Mouse (Mus musculus) spleen, postnatal 4 days (tissue): ENCODE results near the gene Wipf3.

Source experiments
- DNase-seq, 2 experiments: peaks; one replicate each; pipeline ENCODE4 v3.0.0; 2022; ENCODE audit warnings: low spot score in 2 of 2

Wipf3 gene

GRCm38 (mm10) chr6:54432191-54432590 lies 2.8 kb downstream of the Wipf3 start:
- no peak for DNase-seq

DNA sequence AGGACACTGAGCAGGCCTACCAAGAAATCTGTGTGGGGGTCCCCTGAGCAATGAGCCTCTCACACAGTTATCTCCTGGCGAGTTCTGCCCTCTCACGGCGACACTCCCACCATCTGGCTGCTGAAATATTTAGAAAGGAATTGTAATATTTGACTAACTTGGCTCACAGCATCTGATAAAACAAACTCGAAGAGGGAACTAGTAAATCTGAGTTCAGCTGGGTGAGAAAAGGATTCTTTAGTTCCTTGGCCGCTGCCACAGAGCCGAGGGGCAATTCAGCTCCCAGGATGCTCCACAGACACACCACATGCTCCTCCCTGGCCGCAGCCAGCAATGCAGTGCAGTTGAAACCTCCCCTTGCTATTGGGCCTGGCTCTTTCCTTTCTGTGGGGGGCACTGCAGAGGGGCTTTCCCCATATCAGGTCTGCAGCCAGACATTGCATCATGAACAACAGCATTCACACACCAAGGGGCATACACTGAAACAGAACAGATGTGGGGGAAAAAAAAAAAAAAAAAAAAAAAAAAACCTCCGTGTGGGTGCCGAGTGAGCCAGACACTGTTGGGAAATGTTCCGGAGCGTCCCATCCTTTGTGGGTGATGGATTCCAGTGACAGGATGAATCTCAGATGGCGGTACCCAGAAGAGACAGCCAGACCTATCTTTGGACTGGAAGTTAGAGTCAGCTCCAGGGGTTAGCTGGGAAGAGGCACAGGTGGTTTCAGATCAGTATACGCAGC lies 3.6 kb downstream of the Wipf3 start:
- DNase-seq = no peak

DNA sequence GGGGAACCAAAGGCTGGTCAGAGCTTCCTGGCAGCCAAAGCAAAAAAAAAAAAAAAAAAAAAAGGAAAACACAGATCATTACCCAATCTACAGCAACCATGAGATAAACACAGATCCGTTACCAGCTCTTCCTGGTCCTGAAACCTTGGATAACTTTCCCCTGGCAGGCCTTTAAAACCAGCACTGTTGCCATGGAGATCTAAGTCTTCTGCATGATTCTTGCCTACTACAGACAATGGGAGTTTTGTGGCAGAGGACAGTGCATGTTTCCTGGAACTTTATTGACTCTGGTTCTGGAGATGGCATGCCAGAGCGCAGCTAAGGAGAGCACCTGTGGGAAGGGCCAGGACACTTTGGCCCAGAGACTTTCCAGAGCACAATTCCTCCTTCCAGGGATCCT lies 4.8 kb downstream of the Wipf3 start:
- DNase-seq = no peak

- DNase-seq = no peak
Observed at GRCm38 (mm10) chr6:54435663-54436062, 6.3 kb downstream of the Wipf3 start.

DNA sequence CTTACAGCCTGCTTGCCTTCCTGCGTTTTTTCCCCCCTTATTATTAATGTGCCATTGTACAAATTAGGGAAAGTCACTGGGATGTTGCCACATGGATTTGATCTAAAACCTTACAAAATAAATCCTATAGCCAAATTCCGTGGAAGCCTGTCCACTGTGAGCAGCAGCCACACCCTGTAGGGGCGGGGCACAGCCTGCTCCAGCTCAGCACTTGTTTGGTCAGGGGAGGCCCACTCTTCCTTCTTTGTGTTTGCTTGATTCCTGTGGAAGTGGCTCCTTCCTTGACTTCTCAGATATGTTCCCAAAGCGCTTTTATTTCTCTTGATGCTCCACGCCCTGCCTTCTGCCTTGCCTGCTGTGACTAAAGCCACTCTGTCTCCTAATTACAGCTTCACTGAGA lies 6.9 kb downstream of the Wipf3 start:
- no peak for DNase-seq

DNA sequence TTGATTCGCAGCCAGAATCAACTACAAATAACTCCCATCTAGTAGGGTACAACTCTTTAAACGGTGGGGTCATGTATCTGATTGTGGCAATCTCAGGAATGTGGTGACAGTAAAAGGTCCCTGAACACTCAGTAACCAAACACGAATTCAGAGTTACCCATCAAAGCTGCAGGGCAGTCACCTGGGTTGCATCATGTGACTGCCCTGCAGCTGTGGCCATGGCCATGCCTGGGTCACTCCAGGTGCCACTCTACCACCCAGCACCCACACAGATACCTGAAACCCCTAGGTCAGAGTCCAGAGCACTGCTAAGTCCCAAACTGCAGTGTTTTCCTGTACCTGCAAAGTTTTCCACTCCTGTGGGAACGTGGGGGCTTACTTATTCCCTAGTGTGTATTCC lies 9.1 kb downstream of the Wipf3 start:
- DNase-seq = no peak

DNA sequence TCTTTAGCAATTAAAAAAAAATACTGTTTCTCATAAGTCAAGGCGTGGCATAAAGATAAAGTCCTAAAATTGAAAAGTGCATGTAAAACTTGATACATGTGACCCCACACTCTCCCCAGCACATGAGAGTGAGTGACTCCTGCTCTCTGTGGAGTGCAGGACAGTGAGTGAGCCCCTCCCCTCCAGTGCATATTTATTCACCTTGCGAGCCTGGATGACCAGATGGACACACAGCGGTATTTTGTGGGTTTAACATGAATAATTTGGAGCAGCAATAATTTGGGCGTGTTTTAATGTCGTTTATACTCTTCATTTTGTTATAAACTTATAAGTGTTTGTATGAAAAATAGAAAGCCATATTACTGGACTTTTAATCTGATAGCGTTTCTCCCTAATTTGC lies 11.3 kb downstream of the Wipf3 start:
- no peak for DNase-seq

DNA sequence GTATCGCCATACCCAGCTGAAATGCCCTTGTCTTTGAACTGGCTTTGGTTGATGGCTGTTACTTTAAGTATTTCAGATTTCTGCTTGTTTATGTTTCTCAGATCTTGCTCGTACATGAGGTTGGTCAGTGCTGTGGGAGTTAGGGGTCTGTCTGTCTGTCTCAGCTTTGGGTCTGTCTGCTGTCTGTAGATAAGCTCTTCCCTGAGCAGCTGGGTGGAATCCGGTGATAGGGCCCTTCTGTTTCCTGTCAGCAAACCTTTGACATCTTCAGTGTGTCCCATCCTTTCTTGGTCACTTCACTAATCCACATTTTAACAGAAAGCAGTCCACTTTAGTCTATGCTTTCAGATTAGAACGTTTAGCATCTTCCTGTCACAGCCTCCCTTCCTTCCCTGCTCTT lies 14.3 kb downstream of the Wipf3 start:
- no peak for DNase-seq

- no peak for DNase-seq
Observed at GRCm38 (mm10) chr6:54444086-54444485, 14.7 kb downstream of the Wipf3 start.

- no peak for DNase-seq
Observed at GRCm38 (mm10) chr6:54445249-54445818, 15.9 kb downstream of the Wipf3 start.

GRCm38 (mm10) chr6:54447353-54447752 lies 17.9 kb downstream of the Wipf3 start:
- DNase-seq = no peak

DNA sequence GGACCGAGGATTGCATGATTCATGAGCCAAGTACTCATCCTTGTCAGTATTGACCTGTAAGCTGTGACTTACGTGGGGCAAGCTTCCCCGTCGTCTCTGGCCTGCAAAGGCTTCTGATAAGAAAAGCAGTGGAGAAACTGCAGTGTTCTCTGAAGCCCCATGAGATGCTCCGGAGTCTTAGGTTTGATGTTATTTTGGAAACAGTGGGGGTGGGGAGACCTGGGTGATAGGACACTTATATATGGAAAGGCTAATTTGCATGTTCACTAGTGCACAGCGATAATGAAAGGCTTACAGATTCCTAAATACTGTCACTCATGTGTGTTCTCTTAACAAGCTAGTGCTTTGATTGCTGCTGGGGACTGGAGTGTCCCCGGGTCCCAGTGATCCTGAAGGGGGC lies 30.3 kb downstream of the Wipf3 start:
- no peak for DNase-seq

DNA sequence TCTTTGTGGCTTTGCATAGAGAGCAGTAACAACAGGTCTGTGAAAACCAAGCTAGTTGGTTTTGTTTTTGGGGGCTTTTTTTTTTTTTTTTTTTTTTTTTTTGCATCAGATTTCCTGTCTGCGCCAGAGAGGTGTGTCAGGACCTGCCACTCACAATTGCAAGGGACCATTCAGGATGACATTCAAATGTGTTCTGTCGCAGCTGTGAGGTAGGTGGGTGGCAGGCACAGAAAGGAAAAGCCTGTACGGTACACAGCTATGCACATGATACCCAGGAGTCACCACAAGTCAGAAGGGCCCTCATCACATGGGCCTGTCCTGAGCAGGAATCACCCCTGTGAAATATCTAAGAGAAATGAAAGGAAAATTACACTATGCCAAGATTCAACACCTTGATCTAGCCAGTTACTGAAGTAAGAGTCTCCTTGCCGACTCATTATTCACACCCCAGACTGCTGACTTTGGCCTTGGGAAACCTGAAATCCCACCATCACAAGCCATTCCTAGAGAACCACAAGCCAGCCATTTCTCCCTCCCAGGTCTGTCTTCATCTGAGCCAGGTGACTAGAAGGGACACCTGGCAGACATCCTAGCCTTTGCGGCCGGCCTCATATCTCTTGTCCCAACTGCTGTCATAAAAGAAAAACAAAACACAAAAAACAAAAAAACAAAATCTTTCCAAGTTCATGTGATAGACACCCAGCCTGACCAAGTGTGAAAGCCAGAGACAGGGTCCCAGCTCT lies 30.9 kb downstream of the Wipf3 start:
- DNase-seq = no peak

DNA sequence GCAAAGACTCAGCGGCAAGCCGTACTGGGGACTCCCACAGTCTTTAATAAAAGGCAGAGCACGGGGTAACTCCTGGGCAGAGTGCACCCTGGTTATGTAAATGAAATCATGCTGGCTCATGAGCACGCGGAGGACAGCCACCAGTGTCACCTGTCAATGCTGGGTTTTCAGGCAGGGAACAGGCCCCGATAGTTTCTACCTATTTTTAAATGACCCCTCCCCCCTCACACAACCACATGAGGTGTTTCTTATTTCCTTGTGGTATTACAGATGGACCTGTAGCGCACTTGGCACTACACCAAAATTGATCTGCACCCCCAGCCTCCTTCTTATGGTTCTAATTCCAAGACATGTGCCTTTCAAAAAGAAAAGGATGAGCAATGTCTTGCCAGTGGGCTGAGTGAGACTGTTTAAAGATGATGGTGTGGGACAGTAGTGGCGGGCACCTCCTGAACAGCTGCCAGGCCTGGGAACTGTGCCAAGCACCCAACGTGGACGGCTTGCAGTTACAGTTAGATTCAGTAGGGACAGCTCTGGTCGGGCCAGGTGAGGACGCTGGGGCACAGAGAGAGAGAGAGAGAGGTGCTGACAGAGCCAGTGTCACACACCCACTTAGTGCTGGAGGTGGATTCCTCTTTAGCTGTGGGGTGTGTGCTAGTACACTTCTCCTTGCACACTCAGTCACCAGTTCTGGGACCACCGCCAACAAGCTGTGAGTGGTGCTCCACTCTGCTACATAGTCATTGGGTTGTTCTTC lies 31.7 kb downstream of the Wipf3 start:
- DNase-seq = no peak

GRCm38 (mm10) chr6:54462766-54463165 lies 33.4 kb downstream of the Wipf3 start:
- no peak for DNase-seq

GRCm38 (mm10) chr6:54463701-54464458 lies 34.5 kb downstream of the Wipf3 start:
- no peak for DNase-seq

DNA sequence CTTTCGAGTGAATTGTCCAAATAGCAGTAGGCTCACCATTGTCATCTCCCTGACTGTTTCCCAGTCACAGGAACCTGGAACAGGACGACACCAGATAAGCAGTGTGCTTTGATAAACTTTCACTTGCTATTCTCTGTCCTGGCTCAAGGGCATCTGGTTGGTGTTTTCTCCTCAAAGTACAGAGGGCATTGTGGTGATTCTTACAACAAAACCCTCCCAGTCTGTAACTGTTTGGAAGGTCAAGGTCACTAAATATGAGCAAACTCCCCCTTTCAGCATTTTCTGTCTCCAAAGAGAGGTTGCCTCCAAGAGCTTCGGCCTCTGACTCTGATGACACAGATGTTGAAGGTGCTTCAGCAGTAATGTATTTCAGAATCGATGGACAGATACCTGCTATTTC lies 35.5 kb downstream of the Wipf3 start:
- no peak for DNase-seq

DNA sequence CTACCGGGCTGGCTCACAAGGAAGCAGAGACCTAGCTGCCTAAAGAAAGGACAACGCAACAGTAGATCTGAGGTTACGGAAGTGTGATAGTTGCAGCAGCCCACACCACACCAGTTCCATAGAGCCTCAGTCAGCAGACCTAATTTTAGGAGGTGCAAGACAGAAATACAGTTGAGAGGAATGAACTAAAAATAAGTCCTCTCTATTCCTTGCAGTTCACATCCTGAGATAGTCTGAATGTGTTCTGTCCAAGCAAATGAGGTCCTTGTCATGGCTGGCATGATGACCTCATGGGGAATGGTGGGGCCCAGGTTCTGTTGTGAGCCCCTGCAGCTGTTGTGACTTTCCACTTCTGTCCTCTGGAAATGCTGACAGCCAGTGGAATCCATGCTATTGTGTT lies 38.0 kb downstream of the Wipf3 start:
- DNase-seq = no peak

- no peak for DNase-seq
Observed at GRCm38 (mm10) chr6:54471866-54472265, 42.5 kb downstream of the Wipf3 start.

DNA sequence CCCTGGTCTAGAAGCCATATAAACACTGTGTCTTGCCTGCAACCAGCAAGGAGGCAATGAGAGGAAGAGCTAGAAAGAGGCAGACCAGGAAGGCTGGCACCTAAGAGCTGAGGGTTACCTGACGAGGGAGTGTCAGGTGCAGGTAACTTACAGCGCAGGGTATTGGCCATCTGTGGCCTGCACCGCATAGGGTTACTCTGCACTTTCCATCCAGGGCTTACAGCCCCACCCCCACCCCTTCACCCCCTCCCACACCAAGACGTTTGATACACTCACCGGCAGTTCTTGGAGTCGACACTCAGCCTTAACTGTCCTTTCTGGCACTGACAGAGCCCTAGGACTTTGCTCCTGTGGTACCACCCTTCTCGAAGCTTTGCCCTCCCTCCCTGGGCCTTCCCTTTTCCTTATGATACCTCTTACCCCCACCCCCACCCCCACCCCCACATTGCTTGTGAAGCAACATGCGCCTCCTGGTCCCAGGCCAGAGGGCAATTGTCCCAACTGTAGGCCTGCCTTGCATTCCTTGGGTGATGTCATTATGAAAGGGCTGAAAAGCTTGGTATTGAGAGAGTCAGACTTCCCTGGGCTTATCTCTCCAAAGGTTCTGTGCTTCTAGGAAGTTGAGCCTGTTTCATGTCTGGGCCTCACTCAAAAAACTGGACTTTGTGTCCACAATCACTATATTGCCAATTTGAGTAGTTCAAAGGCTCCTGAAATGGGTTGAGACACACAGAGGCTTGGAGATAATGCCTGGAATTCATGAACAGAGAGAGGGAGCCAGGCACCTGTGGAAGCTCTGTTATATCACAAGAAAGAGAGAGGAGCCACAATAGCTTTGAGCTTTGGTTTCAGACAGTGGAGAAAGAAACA lies 43.7 kb downstream of the Wipf3 start:
- DNase-seq = no peak
